Mouse (Mus musculus) 3T3-L1 (cell line): ENCODE measurements at regions not wholly inside any gene's neighbourhood (a gene's known extent, or its start where the extent isn't known, plus 50 kb on each side); places are given as distances from the start of the nearest gene placed in this dataset.
"Not testable (repeated sequence)": the region's sequence is repeated elsewhere in the genome, so short reads cannot be mapped to it uniquely, and the experiment has no call there.

Source experiments
- DNase-seq: peaks from one replicate; pipeline ENCODE4 v3.0.0-alpha.2; 2015; ENCODE audit warnings: low read depth, low spot score

DNA sequence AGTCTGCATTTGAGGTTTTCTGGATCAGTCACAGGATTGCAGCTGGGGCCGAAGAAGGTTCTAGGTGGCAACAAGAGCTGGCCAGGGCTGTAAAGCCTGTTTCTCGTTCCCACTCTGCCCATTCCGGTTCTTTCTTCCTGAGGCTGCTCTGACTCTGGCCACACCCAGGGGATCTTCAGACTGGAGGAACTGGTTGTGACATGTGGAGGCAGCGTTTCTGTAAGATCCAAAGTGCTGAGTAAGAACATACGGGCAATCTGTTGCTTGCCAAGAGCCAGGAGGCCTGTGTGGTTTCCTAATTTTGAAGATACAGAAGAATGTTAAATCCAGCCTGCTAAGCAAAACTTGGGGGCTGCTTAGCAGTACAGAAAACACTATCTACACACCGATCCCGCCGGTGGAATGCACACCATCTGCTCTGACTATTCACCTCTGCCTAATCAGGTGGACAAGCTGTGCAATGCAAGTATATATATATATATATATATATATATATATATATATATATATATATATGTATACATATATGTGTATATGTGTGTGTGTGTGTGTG is 99.3 kb upstream of the Bmp2k start:
- peak; percentile 82 for DNase-seq

DNA sequence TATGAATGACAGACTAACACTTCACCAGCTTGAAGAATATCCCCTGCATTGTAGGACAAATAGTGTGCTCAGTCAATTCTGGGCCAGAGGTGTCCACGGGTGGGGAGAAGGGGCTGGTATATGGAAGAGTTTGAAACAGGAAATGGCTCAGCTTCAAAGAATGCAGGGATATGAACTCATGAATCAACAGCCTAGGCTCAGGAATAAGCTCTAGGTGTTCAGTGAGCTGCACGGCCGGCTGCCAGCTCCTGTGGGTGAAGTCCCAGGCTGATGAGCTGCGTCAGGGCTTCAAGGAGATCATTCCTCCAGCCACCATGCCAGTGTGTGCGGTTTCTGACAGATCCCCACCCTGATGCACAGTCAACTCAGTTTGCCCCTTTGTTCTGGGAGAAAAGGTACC is 98.8 kb upstream of the Bmp2k start:
- peak; percentile 79 for DNase-seq

DNA sequence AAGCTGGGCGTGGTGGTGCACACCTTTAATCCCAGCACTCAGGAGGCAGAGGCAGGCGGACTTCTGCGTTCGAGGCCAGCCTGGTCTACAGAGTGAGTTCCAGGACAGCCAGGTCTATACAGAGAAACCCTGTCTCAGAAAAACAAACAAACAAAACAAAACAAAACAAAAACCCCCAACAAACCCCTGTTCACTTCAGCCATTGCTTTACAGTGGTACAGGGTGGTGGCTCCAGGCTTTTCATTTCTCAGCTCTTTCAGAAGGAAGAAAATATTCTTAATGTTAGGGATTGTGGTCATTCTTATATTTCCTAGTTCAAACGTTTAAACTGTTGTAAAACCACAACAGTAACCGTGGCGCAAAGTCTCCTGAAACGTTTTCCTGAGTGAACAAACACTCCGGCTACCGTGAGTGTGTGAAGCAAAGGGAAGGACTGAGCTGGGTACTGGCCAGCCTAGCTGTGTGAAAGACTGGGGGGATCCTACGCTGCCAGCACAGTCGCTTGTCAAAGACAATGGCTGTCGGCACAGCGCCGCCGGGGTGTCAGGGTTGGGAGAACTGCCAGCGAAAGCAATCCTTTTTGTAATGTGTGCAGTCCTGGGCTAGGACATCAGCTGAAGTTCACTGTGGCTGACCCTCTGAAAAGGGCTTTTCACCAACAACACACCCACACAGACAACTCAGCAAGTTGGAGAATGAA is 91.8 kb upstream of the Bmp2k start:
- no peak for DNase-seq

- DNase-seq: not testable (repeated sequence)
These were observed 89.1 kb upstream of the Bmp2k start for GRCm38 (mm10) chr5:96908371-96908770.

GRCm38 (mm10) chr5:96909218-96909617 is 88.3 kb upstream of the Bmp2k start:
- DNase-seq: no peak

GRCm38 (mm10) chr5:96911550-96912253 is 85.8 kb upstream of the Bmp2k start:
- no peak for DNase-seq

DNA sequence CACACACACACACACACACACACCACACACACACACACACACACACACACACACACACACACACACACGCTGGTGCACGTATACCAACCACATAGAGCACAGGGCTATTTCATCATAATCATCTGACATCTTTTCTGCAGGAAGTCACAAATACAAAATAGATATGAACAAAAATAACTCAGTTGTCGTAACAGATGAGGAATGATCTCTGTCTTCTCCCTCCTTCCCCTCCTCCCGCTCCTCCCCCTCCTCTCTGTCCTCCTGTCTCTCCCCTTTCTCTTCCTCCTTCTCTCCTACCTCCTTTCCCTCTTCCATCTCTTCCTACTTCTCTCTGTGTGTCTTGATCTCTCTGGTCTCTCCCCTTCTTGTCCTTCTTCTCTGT is 85.2 kb upstream of the Bmp2k start:
- DNase-seq: no peak

GRCm38 (mm10) chr5:96912781-96913180 is 84.7 kb upstream of the Bmp2k start:
- no peak for DNase-seq

DNA sequence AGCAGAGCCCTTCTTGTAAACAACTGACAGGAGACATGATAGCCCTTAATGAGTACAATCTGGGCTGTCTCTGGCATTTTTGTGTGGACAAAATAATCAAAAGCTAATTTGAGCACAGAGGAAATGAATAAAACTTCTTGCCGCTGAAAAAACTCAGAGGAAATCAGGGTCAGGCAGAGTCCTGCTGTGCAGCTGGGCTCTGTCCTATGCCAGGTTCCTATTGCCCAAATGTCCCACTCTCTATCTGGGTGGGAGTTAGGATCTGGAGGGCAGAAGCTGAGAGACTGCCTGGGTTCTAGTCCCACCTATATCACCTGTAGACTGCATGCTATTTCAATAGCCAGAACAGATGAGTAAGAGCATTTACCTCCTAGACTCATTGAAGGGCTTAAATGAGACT is 83.8 kb upstream of the Bmp2k start:
- DNase-seq: no peak

- no peak for DNase-seq
These were observed 82.6 kb upstream of the Bmp2k start for GRCm38 (mm10) chr5:96914696-96915404.

GRCm38 (mm10) chr5:96916897-96917296 is 80.6 kb upstream of the Bmp2k start:
- peak; percentile 24 for DNase-seq

DNA sequence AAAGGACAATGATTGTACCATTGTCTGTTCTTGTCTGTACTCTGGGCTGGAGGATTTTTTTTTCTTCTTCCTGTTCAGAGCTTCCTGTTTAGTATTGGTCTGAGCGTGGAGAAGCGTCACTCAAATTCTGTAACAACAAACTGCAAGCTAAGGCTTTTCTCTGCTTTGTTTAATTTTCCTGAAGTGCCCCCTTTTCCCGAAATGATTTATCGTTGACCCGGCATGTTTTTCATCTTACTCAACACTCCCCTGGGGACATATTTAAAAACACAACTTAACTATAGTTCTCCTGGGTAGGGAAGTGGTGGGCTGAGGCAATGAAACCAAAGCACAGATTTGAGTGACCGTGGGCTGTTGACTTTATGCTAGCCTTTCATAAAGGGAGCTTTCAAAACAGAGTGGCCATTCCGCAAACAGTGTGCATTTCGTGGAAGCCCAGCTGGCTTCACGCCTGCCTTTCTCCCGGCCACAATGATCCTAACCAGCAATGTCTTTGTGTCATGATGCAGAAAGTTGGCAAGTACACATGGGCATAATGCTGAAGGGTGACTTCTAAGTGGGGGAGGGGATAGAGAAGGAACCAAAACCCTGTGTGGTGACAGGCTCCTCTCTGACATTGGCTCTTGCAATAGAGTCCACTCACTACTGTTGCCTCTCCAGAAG is 79.8 kb upstream of the Bmp2k start:
- peak; percentile 63 for DNase-seq

GRCm38 (mm10) chr5:96919149-96919548 is 78.3 kb upstream of the Bmp2k start:
- no peak for DNase-seq

DNA sequence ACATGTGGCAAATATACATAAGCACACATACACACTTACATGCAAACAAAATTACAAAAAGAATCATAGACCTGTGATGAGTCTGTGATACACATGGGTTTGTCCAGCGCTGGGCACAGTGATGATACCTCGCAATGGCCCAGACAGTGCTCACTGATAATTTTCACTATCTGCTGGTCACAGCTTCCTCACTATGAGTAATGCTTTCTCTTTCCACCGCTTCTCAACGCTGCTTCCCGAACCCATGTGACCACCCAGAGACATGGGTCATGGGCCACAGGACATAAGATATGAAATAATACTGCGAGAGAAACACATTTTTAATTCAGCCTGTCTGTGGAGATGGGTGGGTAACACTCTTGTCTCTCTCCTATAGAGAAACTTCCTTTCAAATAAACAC is 76.5 kb upstream of the Bmp2k start:
- no peak for DNase-seq

DNA sequence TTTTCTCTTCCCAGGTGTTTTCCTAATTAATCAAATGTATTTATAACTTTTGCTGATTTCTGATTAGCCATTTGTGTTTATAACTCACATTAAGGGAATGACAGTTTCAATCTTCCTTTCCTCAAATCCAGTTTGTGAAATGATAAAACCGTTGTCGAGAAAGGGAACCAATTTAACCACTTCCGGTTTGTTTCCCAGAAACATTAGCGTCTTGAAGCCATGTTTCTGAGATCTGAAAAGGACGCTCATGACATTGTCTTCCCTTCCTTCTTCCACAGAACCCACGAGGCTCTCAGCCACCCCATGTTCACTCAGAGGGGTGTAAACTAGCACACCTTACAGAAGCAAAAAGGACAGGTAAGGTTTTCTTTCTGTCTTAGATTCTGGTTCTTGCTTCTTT is 76.0 kb upstream of the Bmp2k start:
- no peak for DNase-seq

DNA sequence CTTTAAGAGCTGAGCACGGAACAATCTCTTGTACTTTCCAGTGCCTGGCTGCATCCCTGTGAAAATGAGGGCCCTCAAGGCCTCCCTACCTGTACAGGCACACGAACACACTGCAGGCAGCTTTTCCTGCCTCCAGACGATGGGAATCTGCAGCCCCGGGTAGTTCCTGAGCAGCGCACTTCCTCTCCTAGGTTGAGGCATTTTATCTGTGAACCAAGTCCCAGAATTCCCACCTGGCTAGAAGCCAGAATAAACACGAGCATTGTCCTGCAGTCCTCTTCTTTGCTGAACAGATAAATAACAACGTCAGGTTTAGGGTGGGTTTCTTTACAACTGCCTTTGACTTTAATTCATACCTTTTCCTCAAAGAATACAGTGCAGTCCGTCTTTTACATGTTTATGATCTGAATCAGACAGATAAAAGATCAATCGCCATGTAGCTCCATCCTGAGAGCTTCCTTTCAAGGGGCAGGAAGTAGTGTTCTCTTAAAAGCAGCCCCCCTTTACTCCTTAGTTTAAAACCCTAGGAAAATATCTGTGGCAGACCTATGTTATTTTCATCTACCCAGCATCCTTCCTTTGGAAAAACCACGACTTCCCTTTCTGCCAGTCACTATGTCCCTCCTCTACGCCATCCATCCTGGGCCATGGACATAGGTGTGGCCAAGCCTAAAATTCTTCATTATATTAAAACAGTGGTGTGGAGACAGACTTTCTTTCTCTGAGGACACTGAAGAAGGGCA is 75.3 kb upstream of the Bmp2k start:
- no peak for DNase-seq

GRCm38 (mm10) chr5:96922716-96923076 is 74.8 kb upstream of the Bmp2k start:
- DNase-seq: no peak

DNA sequence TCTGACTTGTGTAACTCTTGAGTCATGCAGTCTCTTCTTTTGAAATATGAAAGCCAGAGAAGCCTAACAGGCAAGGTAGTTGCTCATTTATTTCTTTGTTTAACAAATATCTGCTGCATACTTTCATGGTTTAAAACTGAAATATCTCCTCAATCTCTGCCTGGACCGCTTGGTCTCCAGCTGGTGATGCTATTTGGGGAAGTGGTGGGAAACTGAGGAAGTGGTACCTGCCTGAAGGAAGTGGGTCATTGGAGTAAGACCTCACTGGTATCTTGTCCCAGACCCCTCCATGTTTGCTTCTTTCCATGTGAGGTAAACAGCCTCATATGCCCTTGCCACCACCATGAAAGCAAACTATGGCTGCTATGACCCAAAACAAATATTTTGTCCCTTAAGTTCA is 74.0 kb upstream of the Bmp2k start:
- no peak for DNase-seq

DNA sequence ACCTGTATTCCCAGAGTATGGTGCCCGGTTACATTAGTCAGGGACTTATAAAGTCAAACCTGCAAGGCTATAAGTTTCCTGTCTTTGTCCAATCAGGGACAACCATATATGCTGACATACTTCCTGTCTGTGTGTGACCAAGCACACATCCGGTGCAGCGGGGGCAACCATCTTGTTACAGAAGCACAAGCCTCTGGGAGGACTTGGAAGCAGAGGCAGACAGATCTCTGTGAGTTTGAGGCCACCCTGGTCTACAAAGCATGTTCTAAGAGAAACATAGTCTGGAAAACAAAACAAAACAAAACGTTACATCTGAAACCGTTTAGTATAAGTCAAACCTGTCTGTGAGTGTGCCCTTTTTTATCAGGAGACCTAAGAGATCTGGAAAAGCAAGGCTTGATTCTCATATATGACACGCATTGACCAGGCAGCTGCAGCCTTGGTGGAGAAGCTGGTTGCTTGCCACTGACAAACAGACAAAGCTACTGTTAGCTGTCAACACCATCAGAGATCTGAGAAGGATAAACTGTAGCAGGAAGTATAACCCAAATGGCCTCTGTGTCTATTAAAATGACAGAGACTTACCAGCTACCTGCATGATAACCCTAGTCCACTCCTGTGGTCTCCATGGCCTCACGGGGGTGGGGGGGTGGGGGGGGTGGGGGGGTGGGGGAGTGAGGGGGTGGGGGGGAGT is 72.6 kb upstream of the Bmp2k start:
- DNase-seq: peak; percentile 15

DNA sequence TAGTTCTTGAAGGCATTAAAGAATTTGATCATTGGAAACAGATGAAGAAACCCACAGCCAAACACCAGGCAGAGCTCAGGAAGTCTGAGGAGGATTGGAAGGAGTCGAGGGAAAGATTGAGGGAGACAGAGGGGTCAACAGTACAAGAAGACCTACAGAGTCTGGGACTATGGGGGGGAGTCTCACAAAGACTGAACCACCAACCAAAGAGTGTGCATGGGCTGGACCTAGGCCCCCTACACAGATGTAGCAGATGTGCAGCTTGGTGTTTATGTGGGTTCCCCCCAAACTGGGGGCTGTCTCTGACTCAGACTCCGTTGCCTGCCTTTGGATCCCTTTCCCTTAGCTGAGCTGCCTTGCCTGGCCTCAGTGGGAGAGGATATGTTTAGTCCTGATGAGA is 71.5 kb upstream of the Bmp2k start:
- no peak for DNase-seq

- no peak for DNase-seq
These were observed 66.4 kb upstream of the Bmp2k start for GRCm38 (mm10) chr5:96931091-96931490.
